Mouse (Mus musculus): Measurements from ENCODE around the gene Foxp1.

DNA sequence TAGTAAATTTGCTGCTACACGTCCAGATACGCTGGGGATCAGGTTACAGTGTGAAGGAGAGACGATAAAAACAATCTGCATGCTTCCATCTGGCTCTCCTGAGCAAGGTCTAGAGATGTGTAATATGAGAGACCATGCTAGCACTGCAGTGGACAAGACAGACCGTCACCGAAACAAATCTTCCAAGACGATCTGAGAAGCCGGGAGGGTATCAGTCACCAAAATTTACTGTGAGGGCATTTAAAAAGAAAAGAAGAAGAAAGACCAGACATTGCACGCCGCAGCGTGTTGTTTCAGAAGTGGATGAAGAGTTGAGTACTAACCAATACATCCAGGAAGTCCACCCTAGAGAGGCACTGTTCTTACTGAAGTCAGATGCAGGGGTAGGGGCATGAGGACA is 39.0 kb downstream of the Foxp1 start:
- no peak for TF ChIP-seq GATA1 (IDR thresholded peaks at IDR 0.05; ENCODE audit: borderline replicate concordance, low read length)
- TF ChIP-seq FLI1 (IDR thresholded peaks at IDR 0.05; ENCODE audit: low read length) = no peak
